Mouse (Mus musculus) ES-E14 (cell line): Measurements from ENCODE around the gene Gm29427.

Experiments
- CHD2 ChIP-seq: IDR thresholded peaks from 2 replicates; pipeline ENCODE4 v1.6.1; 2014; ENCODE audit warnings: mild to moderate bottlenecking, low read depth, low read length, inconsistent platforms
- ZC3H11A ChIP-seq: IDR thresholded peaks from 2 replicates; pipeline ENCODE4 v1.6.1; 2012; ENCODE audit warnings: low read depth, mild to moderate bottlenecking, inconsistent platforms, low read length, borderline replicate concordance
- ZNF384 ChIP-seq: IDR thresholded peaks from 2 replicates; pipeline ENCODE4 v1.6.1; 2012; ENCODE audit warnings: low read depth, low read length, inconsistent platforms

GRCm38 (mm10) chr1:130726396-130726795 lies 10.8 kb upstream of the Gm29427 start:
- TF ChIP-seq CHD2, result no peak
- TF ChIP-seq ZNF384, result no peak
- TF ChIP-seq ZC3H11A, result no peak
